Mouse (Mus musculus) ES-Bruce4 (cell line): ENCODE measurements at regions not wholly inside any gene's neighbourhood (a gene's known extent, or its start where the extent isn't known, plus 50 kb on each side); places are given as distances from the start of the nearest gene placed in this dataset.

Experiments
- CTCF ChIP-seq: IDR thresholded peaks from one replicate; pipeline ENCODE4 v1.8.1; 2011; ENCODE audit warnings: low read depth, low read length
- EP300 ChIP-seq: IDR thresholded peaks from 2 replicates; pipeline ENCODE4 v1.6.1; 2011; ENCODE audit warnings: low read depth, low read length; ENCODE audit not compliant: insufficient read depth
- POLR2A ChIP-seq: IDR thresholded peaks from one replicate; pipeline ENCODE4 v1.8.1; 2011; ENCODE audit warnings: low read length; ENCODE audit not compliant: insufficient read depth

- TF ChIP-seq CTCF (no peak), EP300 (no peak), POLR2A (no peak)
These were observed 124.9 kb upstream of the Egflam start for GRCm38 (mm10) chr15:7522902-7523786.
